Mouse (Mus musculus) layer of hippocampus, adult 8-10 months (tissue): Measurements from ENCODE around the gene Areg. TPM values are rescaled to one million over a fixed set of nuclear protein-coding genes. Genes with fewer than 3 reads are reported as not detected.

Experiments used
- DNase-seq, 2 experiments: peaks; one replicate each; pipeline ENCODE4 v3.0.0; 2022; ENCODE audit warnings: low spot score in 2 of 2
- total RNA-seq, 4 experiments: library from RNA; stranded (reverse); gene quantifications; 2 replicates each; pipeline ENCODE4 v1.2.4; 2022

Gene Areg
- total RNA-seq: under 1 TPM in 2 of 4 experiments, not detected in 2; 0.35 to 0.45 TPM

- DNase-seq: peak in 1 of 2 experiments; percentile 38
Observed at GRCm38 (mm10) chr5:91139446-91139873, at the start of gene Areg. Gene Areg (plus strand): TSS chr5:91139599.

- no peak for DNase-seq
Observed at GRCm38 (mm10) chr5:91090301-91090700, 49.1 kb upstream of the Areg start.

GRCm38 (mm10) chr5:91097911-91098614 lies 41.3 kb upstream of the Areg start:
- no peak for DNase-seq

- peak; percentile 11 to 18 for DNase-seq
Observed at GRCm38 (mm10) chr5:91101742-91102141, 37.7 kb upstream of the Areg start.

GRCm38 (mm10) chr5:91103943-91104665 lies 35.3 kb upstream of the Areg start:
- no peak for DNase-seq

- DNase-seq: no peak
Observed at GRCm38 (mm10) chr5:91106248-91106647, 33.2 kb upstream of the Areg start.

GRCm38 (mm10) chr5:91110023-91110670 lies 29.3 kb upstream of the Areg start:
- DNase-seq: no peak

GRCm38 (mm10) chr5:91111019-91111418 lies 28.4 kb upstream of the Areg start:
- DNase-seq: no peak

- DNase-seq: no peak
Observed at GRCm38 (mm10) chr5:91113967-91114366, 25.4 kb upstream of the Areg start.

GRCm38 (mm10) chr5:91114574-91114973 lies 24.8 kb upstream of the Areg start:
- no peak for DNase-seq

- DNase-seq: no peak
Observed at GRCm38 (mm10) chr5:91118618-91119017, 20.8 kb upstream of the Areg start.

- DNase-seq: no peak
Observed at GRCm38 (mm10) chr5:91123404-91123803, 16.0 kb upstream of the Areg start.

- DNase-seq: no peak
Observed at GRCm38 (mm10) chr5:91124140-91124539, 15.3 kb upstream of the Areg start.

GRCm38 (mm10) chr5:91126623-91127022 lies 12.8 kb upstream of the Areg start:
- no peak for DNase-seq

- no peak for DNase-seq
Observed at GRCm38 (mm10) chr5:91134961-91135360, 4.4 kb upstream of the Areg start.

GRCm38 (mm10) chr5:91138970-91139369 lies 429 bp upstream of the Areg start:
- DNase-seq: no peak

GRCm38 (mm10) chr5:91140896-91141448 lies 1.6 kb downstream of the Areg start:
- DNase-seq: no peak

GRCm38 (mm10) chr5:91144971-91145370 lies 5.6 kb downstream of the Areg start:
- DNase-seq: peak; percentile 20 to 30

GRCm38 (mm10) chr5:91147001-91147400 lies 7.6 kb downstream of the Areg start:
- no peak for DNase-seq

- no peak for DNase-seq
Observed at GRCm38 (mm10) chr5:91148054-91148453, 8.7 kb downstream of the Areg start.

GRCm38 (mm10) chr5:91156677-91157076 lies 17.3 kb downstream of the Areg start:
- no peak for DNase-seq

GRCm38 (mm10) chr5:91157169-91157568 lies 17.8 kb downstream of the Areg start:
- DNase-seq: no peak
